Mouse (Mus musculus): ENCODE data around the gene Uba2.

- TF ChIP-seq POLR2A (IDR thresholded peaks at IDR 0.05; ENCODE audit: borderline replicate concordance, extremely low read depth, insufficient read depth, insufficient read length, poor library complexity, severe bottlenecking) (no peak), CTCF (IDR thresholded peaks at IDR 0.05; ENCODE audit: borderline replicate concordance, extremely low read depth, insufficient read depth, insufficient read length) (0 out of 2 replicates have a peak, but pooled peaks have one; percentile 8)
Measured at GRCm38 (mm10) chr7:34195632-34196031, 26.2 kb upstream of the Uba2 start.

Data from brain, embryonic 14.5 days (tissue).